8 mouse cellular contexts compared by ENCODE assay signal in the genomic region with DNA sequence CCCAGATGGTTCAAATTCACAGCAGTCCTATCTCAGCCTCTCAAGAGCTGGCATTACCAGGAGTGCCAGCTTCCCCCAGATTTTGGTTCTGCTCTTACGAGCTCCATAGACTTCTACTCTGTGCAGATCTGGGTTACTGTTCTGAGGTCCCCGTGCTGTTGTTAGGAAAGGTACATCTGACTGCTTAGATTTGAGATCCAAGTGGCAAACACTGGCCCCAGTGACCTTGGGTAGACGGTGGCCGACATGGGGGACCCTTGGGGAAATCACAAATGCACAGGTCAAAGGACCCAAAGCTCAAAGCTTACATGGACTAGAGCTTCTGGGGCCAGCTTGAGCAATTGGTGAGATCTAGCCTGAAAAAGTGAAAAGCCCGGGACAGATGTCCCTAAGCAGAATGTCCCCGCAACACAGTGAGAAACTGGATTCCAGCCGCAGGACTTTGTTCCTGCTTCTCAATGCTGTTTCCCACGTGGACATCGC. TPM values are rescaled to one million over a fixed set of nuclear protein-coding genes. Genes with fewer than 3 reads are reported as not detected.
DNase-seq lines count a peak whose midpoint lies in the region; ATAC-seq and TF ChIP-seq lines count a peak whose summit lies in the region.

No protein-coding gene starts in this region.

- no peaks in the 10 kb centered on the region for H3K9me3 ChIP-seq in lung, embryonic 14.5 days (ENCODE audit: low read depth, low read length)
- H3K9me3 ChIP-seq in embryonic facial prominence, embryonic 13.5 days: no peaks in the 10 kb centered on the region
- no peaks in the 10 kb centered on the region for H3K9me3 ChIP-seq in limb, embryonic 11.5 days (ENCODE audit: control insufficient read depth, low read length)

- peak; percentile 26 for DNase-seq in lung, embryonic 14.5 days
- DNase-seq in lung, postnatal 14 days: no peak
- no peak for DNase-seq in limb, embryonic 11.5 days (ENCODE audit: low spot score)
- peak; percentile 19 for DNase-seq in retina, embryonic 14.5 days (ENCODE audit: low spot score)
- no peak for DNase-seq in urinary bladder, postnatal 36 days (ENCODE audit: low spot score in 2 of 2)
- no peak for DNase-seq in c-Kit-positive CD71-positive TER-119-positive erythroid progenitor cells, embryonic 14.5 days (ENCODE audit: low spot score)
- no peak for DNase-seq in kidney, adult 8-10 months

- peak overlapping the region; percentile 83 for H3K4me2 ChIP-seq in lung, embryonic 14.5 days
- H3K4me2 ChIP-seq in embryonic facial prominence, embryonic 13.5 days: peak overlapping the region; percentile 84
- peak overlapping the region; percentile 20 for H3K4me2 ChIP-seq in limb, embryonic 11.5 days (ENCODE audit: low read depth, severe bottlenecking)

- H3K9ac ChIP-seq in lung, embryonic 14.5 days: no peak overlapping the region; the same call in 1 of the 2 replicates
- peak overlapping the region; percentile 93; the same call in 1 of the 2 replicates for H3K9ac ChIP-seq in embryonic facial prominence, embryonic 13.5 days
- no peak overlapping the region for H3K9ac ChIP-seq in limb, embryonic 11.5 days (ENCODE audit: low read length)

- peaks cover 23% of the 10 kb centered on the region for H3K4me1 ChIP-seq in lung, embryonic 14.5 days (ENCODE audit: insufficient read depth)
- H3K4me1 ChIP-seq in embryonic facial prominence, embryonic 13.5 days: peaks cover 39% of the 10 kb centered on the region
- peaks cover 23% of the 10 kb centered on the region for H3K4me1 ChIP-seq in limb, embryonic 11.5 days (ENCODE audit: control insufficient read depth, insufficient read depth, low read length)

- peak overlapping the region; percentile 51; the same call in 1 of the 2 replicates for H3K4me3 ChIP-seq in lung, embryonic 14.5 days (ENCODE audit: low read depth, low read length)
- peak overlapping the region; percentile 80 for H3K4me3 ChIP-seq in embryonic facial prominence, embryonic 13.5 days
- no peak overlapping the region for H3K4me3 ChIP-seq in limb, embryonic 11.5 days (ENCODE audit: low read depth, low read length)

- 37% methylated on average over 9 of the region's 9 CpGs for WGBS in lung, embryonic 14.5 days
- WGBS in embryonic facial prominence, embryonic 13.5 days: 56% methylated on average over 9 of the region's 9 CpGs
- 59% methylated on average over 9 of the region's 9 CpGs for WGBS in limb, embryonic 11.5 days

- H3K27me3 ChIP-seq in lung, embryonic 14.5 days (ENCODE audit: insufficient read depth, low read length): no peaks in the 10 kb centered on the region
- H3K27me3 ChIP-seq in embryonic facial prominence, embryonic 13.5 days: no peaks in the 10 kb centered on the region
- no peaks in the 10 kb centered on the region for H3K27me3 ChIP-seq in limb, embryonic 11.5 days (ENCODE audit: control insufficient read depth, insufficient read depth, low read length)

- peaks cover 65% of the 10 kb centered on the region for H3K36me3 ChIP-seq in lung, embryonic 14.5 days (ENCODE audit: insufficient read depth)
- peaks cover 67% of the 10 kb centered on the region for H3K36me3 ChIP-seq in embryonic facial prominence, embryonic 13.5 days
- peaks cover 26% of the 10 kb centered on the region; the same call in 1 of the 2 replicates for H3K36me3 ChIP-seq in limb, embryonic 11.5 days (ENCODE audit: control insufficient read depth, insufficient read depth, low read length)

- ATAC-seq in lung, embryonic 14.5 days (ENCODE audit: insufficient read depth): no peak
- no peak for ATAC-seq in embryonic facial prominence, embryonic 13.5 days (ENCODE audit: insufficient number of reproducible peaks, insufficient read depth, low FRiP score, low TSS enrichment, low read depth)
- no peak for ATAC-seq in limb, embryonic 11.5 days (ENCODE audit: insufficient number of reproducible peaks, low FRiP score, low TSS enrichment, low read depth)

- no peak for TF ChIP-seq CTCF in lung, embryonic 14.5 days (IDR thresholded peaks at IDR 0.05; ENCODE audit: low read depth)

- peak overlapping the region; percentile 52; the same call in 1 of the 2 replicates for H3K27ac ChIP-seq in lung, embryonic 14.5 days (ENCODE audit: low read depth)
- peak overlapping the region; percentile 11; the same call in 1 of the 2 replicates for H3K27ac ChIP-seq in embryonic facial prominence, embryonic 13.5 days
- H3K27ac ChIP-seq in limb, embryonic 11.5 days (replicated peaks; ENCODE audit: low read depth, low read length): no peak overlapping the region

RNA-seq across cellular contexts. Expression of a gene that starts 2.9 kb away (rescaled TPM):
- 4,463 and 4,749 TPM in 2 replicates for polyA plus RNA-seq in lung, embryonic 14.5 days (2014; fragmentation: Nextera tagmentation; extraction: Ambion mirVana)
- 5,253 and 5,612 TPM in 2 replicates for polyA plus RNA-seq in embryonic facial prominence, embryonic 13.5 days (2015; fragmentation: Nextera tagmentation; extraction: Ambion mirVana)
- 4,688 and 5,046 TPM in 2 replicates for polyA plus RNA-seq in limb, embryonic 11.5 days (2014; fragmentation: Nextera tagmentation; extraction: Ambion mirVana)

RNA-seq across cellular contexts. Expression of a gene that starts 9.9 kb away (rescaled TPM):
- 135 and 139 TPM in 2 replicates for polyA plus RNA-seq in lung, embryonic 14.5 days (2014; fragmentation: Nextera tagmentation; extraction: Ambion mirVana)
- 154 and 190 TPM in 2 replicates for polyA plus RNA-seq in embryonic facial prominence, embryonic 13.5 days (2015; fragmentation: Nextera tagmentation; extraction: Ambion mirVana)
- 186 and 191 TPM in 2 replicates for polyA plus RNA-seq in limb, embryonic 11.5 days (2014; fragmentation: Nextera tagmentation; extraction: Ambion mirVana)

RNA-seq across cellular contexts. Expression of a gene that starts 18.9 kb away (rescaled TPM):
- polyA plus RNA-seq in lung, embryonic 14.5 days (2014; fragmentation: Nextera tagmentation; extraction: Ambion mirVana): 163 and 173 TPM in 2 replicates
- 141 and 148 TPM in 2 replicates for polyA plus RNA-seq in embryonic facial prominence, embryonic 13.5 days (2015; fragmentation: Nextera tagmentation; extraction: Ambion mirVana)
- polyA plus RNA-seq in limb, embryonic 11.5 days (2014; fragmentation: Nextera tagmentation; extraction: Ambion mirVana): 184 and 187 TPM in 2 replicates

RNA-seq across cellular contexts. Expression of a gene that starts 22.1 kb away (rescaled TPM):
- polyA plus RNA-seq in lung, embryonic 14.5 days (2014; fragmentation: Nextera tagmentation; extraction: Ambion mirVana): 35.7 and 36.0 TPM in 2 replicates
- polyA plus RNA-seq in embryonic facial prominence, embryonic 13.5 days (2015; fragmentation: Nextera tagmentation; extraction: Ambion mirVana): 38.0 and 39.6 TPM in 2 replicates
- polyA plus RNA-seq in limb, embryonic 11.5 days (2014; fragmentation: Nextera tagmentation; extraction: Ambion mirVana): 39.1 and 41.8 TPM in 2 replicates

RNA-seq across cellular contexts. Expression of a gene that starts 24.9 kb away (rescaled TPM):
- 0.47 and 0.86 TPM in 2 replicates for polyA plus RNA-seq in lung, embryonic 14.5 days (2014; fragmentation: Nextera tagmentation; extraction: Ambion mirVana)
- polyA plus RNA-seq in embryonic facial prominence, embryonic 13.5 days (2015; fragmentation: Nextera tagmentation; extraction: Ambion mirVana): 0.59 and 1.2 TPM in 2 replicates
- 1.1 and 1.5 TPM in 2 replicates for polyA plus RNA-seq in limb, embryonic 11.5 days (2014; fragmentation: Nextera tagmentation; extraction: Ambion mirVana)

Comparison
In these comparisons a context has a peak if more than half of its experiments do, and no peak if none do; other contexts are left out.
1. DNase-seq: peak in lung, embryonic 14.5 days (single experiment) and retina, embryonic 14.5 days (single experiment); none in lung, postnatal 14 days (single experiment), limb, embryonic 11.5 days (single experiment), urinary bladder, postnatal 36 days (0 of 2), c-Kit-positive CD71-positive TER-119-positive erythroid progenitor cells, embryonic 14.5 days (single experiment) and kidney, adult 8-10 months (0 of 2).
2. H3K4me2 ChIP-seq: peak in every context shown above with its lines; median percentile 84 in embryonic facial prominence, embryonic 13.5 days; 83 in lung, embryonic 14.5 days; 20 in limb, embryonic 11.5 days.